In the genomic region with DNA sequence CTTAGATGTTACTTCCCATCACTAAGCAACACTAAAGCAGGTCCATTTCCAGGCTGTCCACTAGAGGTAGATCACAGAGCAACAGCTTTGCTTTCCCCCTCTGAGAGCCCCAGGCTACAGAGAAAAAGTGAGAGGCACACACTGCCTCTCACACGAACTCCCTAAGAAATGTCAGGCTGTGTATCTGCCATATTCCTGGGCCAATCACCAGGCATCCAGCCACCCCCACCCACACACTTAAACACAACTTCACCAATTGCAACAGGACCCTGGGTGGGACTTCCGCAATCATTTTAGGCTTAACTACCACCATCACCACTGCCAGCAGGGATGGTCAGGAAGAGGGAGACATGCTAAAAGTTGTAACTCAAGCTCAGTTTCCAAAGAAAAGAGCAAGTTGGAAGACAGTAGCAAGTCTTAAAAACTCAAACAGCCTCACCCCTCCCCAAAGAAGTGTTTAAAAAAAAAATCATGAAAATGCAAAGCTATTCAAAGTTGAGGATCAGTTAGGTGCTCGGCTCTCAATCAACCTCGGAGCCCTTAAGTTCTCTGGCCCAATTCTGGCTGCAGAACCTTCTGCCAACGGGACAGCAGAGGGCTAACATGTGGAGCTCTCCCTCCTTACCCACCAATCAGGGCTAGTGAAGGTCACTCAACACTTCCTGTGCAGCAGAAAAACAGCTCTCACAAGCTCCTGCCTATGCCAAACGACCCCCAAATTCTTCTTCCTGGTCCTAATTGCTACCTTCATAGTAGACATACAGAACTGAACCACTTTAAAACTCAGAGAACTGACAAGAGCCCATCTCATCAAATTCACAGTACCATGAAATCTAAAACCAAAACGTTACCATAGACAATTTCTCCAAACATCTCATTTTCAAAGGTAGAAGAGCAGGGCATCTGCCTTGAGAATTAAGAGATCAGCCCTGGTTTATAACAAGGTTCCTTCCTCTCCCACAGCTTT, we compare ENCODE assay signal across 7 mouse cellular contexts. TPM values are rescaled to one million over a fixed set of nuclear protein-coding genes. Genes with fewer than 3 reads are reported as not detected.
A peak's percentile ranks its signal among the peaks of the same experiment; 100 is the strongest.
DNase-seq lines count a peak whose midpoint lies in the region; ATAC-seq lines count a peak whose summit lies in the region.

No protein-coding gene starts in this region.

- H3K9me3 ChIP-seq in hindbrain, embryonic 15.5 days: no peaks in the 10 kb centered on the region

- peaks cover 46% of the 10 kb centered on the region for H3K4me1 ChIP-seq in hindbrain, embryonic 15.5 days (replicated peaks)

- H3K4me3 ChIP-seq in hindbrain, embryonic 15.5 days: peak overlapping the region; percentile 89

- 0 out of 2 replicates have a peak, but pooled peaks have one; percentile 16 for ATAC-seq in hindbrain, embryonic 15.5 days (ENCODE audit: low FRiP score, low read depth)

- H3K27me3 ChIP-seq in hindbrain, embryonic 15.5 days: no peaks in the 10 kb centered on the region

- peak overlapping the region; percentile 94 for H3K27ac ChIP-seq in hindbrain, embryonic 15.5 days (replicated peaks)

- DNase-seq in T-cell, adult 2 months (ENCODE audit: low spot score): peak; percentile 55
- DNase-seq in cerebellum, postnatal 36 days: peak; percentile 34 to 36
- DNase-seq in frontal cortex, postnatal 36 days (ENCODE audit: low spot score in 2 of 2): peak; percentile 62 to 76
- peak; percentile 51 to 62 for DNase-seq in left cerebral cortex, adult 18-20 months (ENCODE audit: low spot score in 2 of 2)
- peak; percentile 80 to 87 for DNase-seq in lung, postnatal 4 days
- peak; percentile 49 for DNase-seq in right cerebral cortex, postnatal 14 days

- WGBS in hindbrain, embryonic 15.5 days: 22% methylated on average over 7 of the region's 7 CpGs

- H3K4me2 ChIP-seq in hindbrain, embryonic 15.5 days: peak overlapping the region; percentile 95

- peaks cover 3% of the 10 kb centered on the region for H3K36me3 ChIP-seq in hindbrain, embryonic 15.5 days

- H3K9ac ChIP-seq in hindbrain, embryonic 15.5 days: peak overlapping the region; percentile 94

RNA-seq across cellular contexts. Expression of a gene that starts 2.0 kb away (rescaled TPM):
- polyA plus RNA-seq in hindbrain, embryonic 15.5 days (2015; fragmentation: Nextera tagmentation; extraction: Ambion mirVana): 12.0 and 12.4 TPM in 2 replicates
- 100 to 1,000 TPM; 106 to 111 TPM for total RNA-seq in left cerebral cortex, adult 18-20 months (2021)

Comparison
In these comparisons a context has a peak if more than half of its experiments do, and no peak if none do; other contexts are left out.
1. Peak in every context shown above with its lines: DNase-seq, ATAC-seq, H3K4me3 ChIP-seq and H3K27ac ChIP-seq.